Mouse (Mus musculus): ENCODE data around the gene Tnfrsf25. TPM values are rescaled to one million over a fixed set of nuclear protein-coding genes. Genes with fewer than 3 reads are reported as not detected.
A peak's percentile ranks its signal among the peaks of the same experiment; 100 is the strongest.

Tnfrsf25 gene
- polyA plus RNA-seq, 1 experiment from 2014 or later = 0.43 TPM

GRCm38 (mm10) chr4:152125161-152126025 lies 9.7 kb downstream of the Tnfrsf25 start:
- no peak for ATAC-seq (ENCODE audit: insufficient number of reproducible peaks, insufficient read depth, low FRiP score, low read depth)
- no peaks in the 10 kb centered on the region for H3K36me3 ChIP-seq (ENCODE audit: control insufficient read depth, insufficient read depth, low read length)
- H3K4me1 ChIP-seq (ENCODE audit: control insufficient read depth in 2 of 2, insufficient read depth in 2 of 2, low read length in 2 of 2) = peaks cover 19 to 31% of the 10 kb centered on the region in 2 experiments; a peak in 3 of 4 replicates
- peak overlapping the region; percentile 41; the same call in 1 of the 2 replicates for H3K9ac ChIP-seq (ENCODE audit: low read length)
- no peaks in the 10 kb centered on the region for H3K9me3 ChIP-seq (ENCODE audit: control insufficient read depth, low read length)
- WGBS = 6% methylated on average over 56 of the region's 56 CpGs
- H3K4me2 ChIP-seq (ENCODE audit: low read length) = peak overlapping the region; percentile 63
- peaks cover 98% of the 10 kb centered on the region for H3K27me3 ChIP-seq (ENCODE audit: control insufficient read depth, insufficient read depth, low read length)
- no peak overlapping the region for H3K27ac ChIP-seq (replicated peaks in 1 of 2; ENCODE audit: control insufficient read depth in 1 of 2, insufficient read depth in 1 of 2, low read depth in 2 of 2, low read length in 2 of 2)
- H3K4me3 ChIP-seq (ENCODE audit: control insufficient read depth in 1 of 2, insufficient read depth in 1 of 2, low read depth in 1 of 2, low read length in 2 of 2) = peak overlapping the region; percentile 25 to 26

DNA sequence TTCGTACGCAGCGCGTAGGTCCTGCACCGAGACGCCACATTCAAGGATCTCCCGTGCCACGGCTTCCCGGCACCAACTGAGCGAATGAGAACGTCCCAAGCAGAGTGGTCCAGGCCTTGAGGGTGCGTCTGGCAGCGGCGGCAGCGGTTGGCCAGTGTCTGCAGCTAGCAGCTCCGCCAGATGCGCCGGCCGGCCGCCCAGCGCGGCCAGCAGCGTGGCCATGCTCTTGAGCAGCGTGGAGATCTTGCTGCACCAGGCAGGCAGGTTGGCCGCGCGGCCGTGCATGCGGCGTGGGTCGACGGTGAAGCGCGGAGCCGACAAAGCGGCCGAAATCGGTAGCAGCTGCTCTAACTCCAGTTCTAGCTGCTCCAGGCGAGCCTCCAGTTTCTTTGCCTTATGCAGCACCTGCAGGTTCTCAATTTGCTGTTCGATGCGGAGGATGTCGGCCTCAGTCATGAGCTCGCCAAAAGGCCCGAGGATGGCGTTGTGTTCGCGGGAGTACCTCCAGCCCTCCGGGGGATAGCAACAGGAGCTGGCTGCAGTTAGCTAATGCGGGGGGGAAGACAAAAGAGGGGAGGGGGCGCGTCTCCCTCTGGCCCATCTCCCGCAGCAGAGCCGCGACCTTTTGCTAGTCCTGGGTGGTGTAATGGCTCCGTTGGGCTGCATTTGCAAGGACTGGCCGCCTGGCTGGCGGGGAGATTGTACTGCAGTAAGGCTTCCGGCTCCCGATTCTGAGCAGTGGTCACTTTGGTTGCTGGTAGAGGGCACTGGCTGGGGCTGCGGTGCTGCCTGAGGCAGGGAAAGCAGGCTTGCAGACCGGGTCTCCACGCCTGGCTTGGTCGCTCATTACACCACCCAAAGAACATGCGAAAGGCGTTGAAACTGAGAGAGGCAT lies 10.5 kb downstream of the Tnfrsf25 start:
- Histone ChIP-seq H3K4me1 (ENCODE audit: control insufficient read depth in 2 of 2, insufficient read depth in 2 of 2, low read length in 2 of 2) (peaks cover 12 to 32% of the 10 kb centered on the region in 2 experiments; a peak in 3 of 4 replicates), H3K36me3 (ENCODE audit: control insufficient read depth, insufficient read depth, low read length) (no peaks in the 10 kb centered on the region), H3K27me3 (ENCODE audit: control insufficient read depth, insufficient read depth, low read length) (peaks cover 98% of the 10 kb centered on the region), H3K4me3 (ENCODE audit: control insufficient read depth in 1 of 2, insufficient read depth in 1 of 2, low read depth in 1 of 2, low read length in 2 of 2) (peak overlapping the region; percentile 25 to 26), H3K9me3 (ENCODE audit: control insufficient read depth, low read length) (no peaks in the 10 kb centered on the region), H3K4me2 (ENCODE audit: low read length) (peak overlapping the region; percentile 63), H3K27ac (replicated peaks in 1 of 2; ENCODE audit: control insufficient read depth in 1 of 2, insufficient read depth in 1 of 2, low read depth in 2 of 2, low read length in 2 of 2) (no peak overlapping the region), H3K9ac (ENCODE audit: low read length) (no peak overlapping the region; the same call in 1 of the 2 replicates)
- WGBS = 5% methylated on average over 65 of the region's 65 CpGs
- no peak for ATAC-seq (ENCODE audit: insufficient number of reproducible peaks, insufficient read depth, low FRiP score, low read depth)

- Histone ChIP-seq H3K4me1 (ENCODE audit: control insufficient read depth in 2 of 2, insufficient read depth in 2 of 2, low read length in 2 of 2) (peaks cover 12 to 43% of the 10 kb centered on the region in 2 experiments; a peak in 3 of 4 replicates), H3K4me3 (ENCODE audit: control insufficient read depth in 1 of 2, insufficient read depth in 1 of 2, low read depth in 1 of 2, low read length in 2 of 2) (no peak overlapping the region), H3K9me3 (ENCODE audit: control insufficient read depth, low read length) (no peaks in the 10 kb centered on the region), H3K36me3 (ENCODE audit: control insufficient read depth, insufficient read depth, low read length) (no peaks in the 10 kb centered on the region), H3K9ac (ENCODE audit: low read length) (no peak overlapping the region), H3K27ac (replicated peaks in 1 of 2; ENCODE audit: control insufficient read depth in 1 of 2, insufficient read depth in 1 of 2, low read depth in 2 of 2, low read length in 2 of 2) (no peak overlapping the region), H3K4me2 (ENCODE audit: low read length) (no peak overlapping the region), H3K27me3 (ENCODE audit: control insufficient read depth, insufficient read depth, low read length) (peaks cover 100% of the 10 kb centered on the region)
- no peak for ATAC-seq (ENCODE audit: insufficient number of reproducible peaks, insufficient read depth, low FRiP score, low read depth)
- 87% methylated on average over 11 of the region's 11 CpGs for WGBS
Observed at GRCm38 (mm10) chr4:152127884-152128283, 12.2 kb downstream of the Tnfrsf25 start.

GRCm38 (mm10) chr4:152128784-152129183 lies 13.1 kb downstream of the Tnfrsf25 start:
- H3K36me3 ChIP-seq (ENCODE audit: control insufficient read depth, insufficient read depth, low read length) = no peaks in the 10 kb centered on the region
- peaks cover 12 to 43% of the 10 kb centered on the region in 2 experiments; a peak in 3 of 4 replicates for H3K4me1 ChIP-seq (ENCODE audit: control insufficient read depth in 2 of 2, insufficient read depth in 2 of 2, low read length in 2 of 2)
- ATAC-seq (ENCODE audit: insufficient number of reproducible peaks, insufficient read depth, low FRiP score, low read depth) = no peak
- 70% methylated on average over 5 of the region's 5 CpGs for WGBS
- no peak overlapping the region for H3K9ac ChIP-seq (ENCODE audit: low read length)
- no peaks in the 10 kb centered on the region for H3K9me3 ChIP-seq (ENCODE audit: control insufficient read depth, low read length)
- H3K4me3 ChIP-seq (ENCODE audit: control insufficient read depth in 1 of 2, insufficient read depth in 1 of 2, low read depth in 1 of 2, low read length in 2 of 2) = no peak overlapping the region
- no peak overlapping the region for H3K27ac ChIP-seq (replicated peaks in 1 of 2; ENCODE audit: control insufficient read depth in 1 of 2, insufficient read depth in 1 of 2, low read depth in 2 of 2, low read length in 2 of 2)
- H3K4me2 ChIP-seq (ENCODE audit: low read length) = no peak overlapping the region
- H3K27me3 ChIP-seq (ENCODE audit: control insufficient read depth, insufficient read depth, low read length) = peaks cover 100% of the 10 kb centered on the region

- peaks cover 100% of the 10 kb centered on the region for H3K27me3 ChIP-seq (ENCODE audit: control insufficient read depth, insufficient read depth, low read length)
- no peaks in the 10 kb centered on the region for H3K9me3 ChIP-seq (ENCODE audit: control insufficient read depth, low read length)
- no peak overlapping the region for H3K27ac ChIP-seq (replicated peaks in 1 of 2; ENCODE audit: control insufficient read depth in 1 of 2, insufficient read depth in 1 of 2, low read depth in 2 of 2, low read length in 2 of 2)
- H3K4me3 ChIP-seq (ENCODE audit: control insufficient read depth in 1 of 2, insufficient read depth in 1 of 2, low read depth in 1 of 2, low read length in 2 of 2) = no peak overlapping the region
- WGBS = 52% methylated on average over 13 of the region's 13 CpGs
- H3K4me2 ChIP-seq (ENCODE audit: low read length) = no peak overlapping the region
- H3K36me3 ChIP-seq (ENCODE audit: control insufficient read depth, insufficient read depth, low read length) = no peaks in the 10 kb centered on the region
- peaks cover 12 to 43% of the 10 kb centered on the region in 2 experiments; a peak in 3 of 4 replicates for H3K4me1 ChIP-seq (ENCODE audit: control insufficient read depth in 2 of 2, insufficient read depth in 2 of 2, low read length in 2 of 2)
- ATAC-seq (ENCODE audit: insufficient number of reproducible peaks, insufficient read depth, low FRiP score, low read depth) = no peak
- H3K9ac ChIP-seq (ENCODE audit: low read length) = no peak overlapping the region
Observed at GRCm38 (mm10) chr4:152129395-152129930, 13.7 kb downstream of the Tnfrsf25 start.

DNA sequence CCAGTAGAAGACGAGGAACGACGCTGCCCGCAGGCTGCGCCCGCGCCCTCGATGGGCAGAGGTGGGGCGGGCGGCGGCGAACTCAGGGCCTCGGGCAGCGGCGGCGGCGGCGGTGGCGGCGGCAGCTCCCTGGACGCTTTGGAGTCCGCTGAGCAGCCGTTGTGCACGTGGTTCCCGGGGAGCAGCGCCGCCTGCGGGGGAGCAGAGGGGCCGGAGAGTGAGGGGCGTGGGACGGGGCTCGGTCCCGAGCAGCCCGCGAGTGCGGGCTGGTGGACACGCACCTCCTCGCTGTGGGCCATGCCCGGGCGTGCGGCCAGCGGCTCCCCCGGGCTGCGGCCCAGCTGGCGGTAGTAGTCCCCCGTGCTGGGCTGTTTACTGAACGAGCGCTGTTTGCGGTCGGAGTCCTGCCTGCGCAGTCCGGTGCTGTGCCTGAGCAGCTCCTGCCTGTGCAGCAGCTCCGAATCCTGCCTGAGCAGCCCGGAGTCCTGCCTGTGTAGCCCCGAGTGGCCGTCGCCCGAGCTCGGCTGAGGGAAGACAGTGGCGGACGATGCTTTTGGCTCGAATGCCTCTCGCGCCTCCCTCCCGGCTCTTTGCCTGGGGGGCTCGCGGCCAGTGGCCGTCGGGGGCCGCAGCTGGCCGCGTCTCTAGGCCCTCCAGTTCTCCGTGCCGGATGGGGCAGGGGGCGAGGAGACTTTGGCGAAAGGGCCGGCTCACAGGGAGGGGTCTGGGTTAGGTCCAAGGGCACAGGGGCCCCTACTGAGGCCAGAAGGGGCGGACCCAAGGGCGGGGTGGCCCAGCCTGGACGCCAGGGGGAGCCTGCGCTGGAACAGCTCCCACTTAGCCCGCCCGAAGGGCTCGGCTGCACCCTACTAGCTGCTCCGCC lies 15.3 kb downstream of the Tnfrsf25 start:
- peak; percentile 57; the same call in 1 of the 2 replicates for ATAC-seq (ENCODE audit: insufficient number of reproducible peaks, insufficient read depth, low FRiP score, low read depth)
- Histone ChIP-seq H3K9me3 (ENCODE audit: control insufficient read depth, low read length) (no peaks in the 10 kb centered on the region), H3K27me3 (ENCODE audit: control insufficient read depth, insufficient read depth, low read length) (peaks cover 85% of the 10 kb centered on the region), H3K9ac (ENCODE audit: low read length) (peak overlapping the region; percentile 58), H3K4me3 (ENCODE audit: control insufficient read depth in 1 of 2, insufficient read depth in 1 of 2, low read depth in 1 of 2, low read length in 2 of 2) (peak overlapping the region; percentile 34 to 39), H3K36me3 (ENCODE audit: control insufficient read depth, insufficient read depth, low read length) (no peaks in the 10 kb centered on the region), H3K4me2 (ENCODE audit: low read length) (peak overlapping the region; percentile 74), H3K4me1 (ENCODE audit: control insufficient read depth in 2 of 2, insufficient read depth in 2 of 2, low read length in 2 of 2) (peaks cover 3 to 27% of the 10 kb centered on the region in 2 experiments; a peak in 3 of 4 replicates), H3K27ac (replicated peaks in 1 of 2; ENCODE audit: control insufficient read depth in 1 of 2, insufficient read depth in 1 of 2, low read depth in 2 of 2, low read length in 2 of 2) (no peak overlapping the region)
- 1% methylated on average over 70 of the region's 85 CpGs for WGBS
